Comparison of ENCODE assay signal across 8 mouse cellular contexts in the genomic region with DNA sequence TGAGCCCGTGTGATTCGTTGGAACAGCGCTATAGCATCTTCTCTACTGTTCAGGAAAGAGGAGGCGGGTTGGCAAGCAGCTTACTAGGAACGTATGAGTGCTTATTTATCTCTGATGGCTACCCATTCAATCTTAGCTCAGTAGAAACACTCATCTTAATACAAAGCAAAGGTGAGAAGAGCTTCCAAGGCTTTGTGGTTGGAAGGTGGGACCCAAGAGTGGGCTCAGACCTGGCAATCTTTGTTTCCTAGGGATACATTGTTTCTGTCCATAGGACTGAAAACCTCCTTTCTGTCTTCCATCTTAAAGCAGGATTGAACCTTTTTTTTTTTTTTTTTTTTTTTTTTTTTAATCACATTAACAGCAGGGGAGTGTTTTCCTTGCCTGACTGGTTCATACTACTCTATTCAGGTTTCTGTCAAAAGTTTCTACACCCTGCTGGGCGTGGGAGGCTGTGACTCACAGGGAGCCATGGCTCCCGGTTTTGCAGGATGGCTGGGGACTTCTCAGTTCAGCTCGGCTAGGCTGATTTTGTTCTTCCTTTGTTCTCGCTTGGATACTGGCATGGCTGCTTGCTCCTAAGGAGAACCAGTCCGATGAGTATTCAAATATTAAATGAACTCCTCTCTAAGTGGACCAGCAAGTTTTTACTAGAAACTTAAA.
DNase-seq lines count a peak whose midpoint lies in the region; ATAC-seq and TF ChIP-seq lines count a peak whose summit lies in the region.

No protein-coding gene starts in this region.

- 50% methylated on average over 10 of the region's 10 CpGs for WGBS in kidney, postnatal 0 days
- 49% methylated on average over 10 of the region's 10 CpGs for WGBS in embryonic facial prominence, embryonic 12.5 days
- WGBS in limb, embryonic 14.5 days = 60% methylated on average over 10 of the region's 10 CpGs

- TF ChIP-seq CTCF in kidney, postnatal 0 days (IDR thresholded peaks at IDR 0.05; ENCODE audit: low read depth) = no peak

- in situ Hi-C loops in ES-E14 (cut with MboI; ENCODE audit: low sequenced_read_pairs in 2 of 2, unreplicated experiment in 2 of 2) = no loop called here

- H3K4me2 ChIP-seq in kidney, postnatal 0 days (ENCODE audit: low read length) = no peak overlapping the region
- no peak overlapping the region for H3K4me2 ChIP-seq in embryonic facial prominence, embryonic 12.5 days (replicated peaks)
- H3K4me2 ChIP-seq in limb, embryonic 14.5 days (replicated peaks; ENCODE audit: low read depth, low read length, severe bottlenecking) = no peak overlapping the region

- H3K27me3 ChIP-seq in kidney, postnatal 0 days (ENCODE audit: insufficient read depth, low read length) = no peaks in the 10 kb centered on the region
- no peaks in the 10 kb centered on the region for H3K27me3 ChIP-seq in embryonic facial prominence, embryonic 12.5 days
- H3K27me3 ChIP-seq in limb, embryonic 14.5 days (ENCODE audit: control insufficient read depth, insufficient read depth, low read length) = no peaks in the 10 kb centered on the region

- peaks cover 3% of the 10 kb centered on the region; the same call in 1 of the 2 replicates for H3K4me1 ChIP-seq in kidney, postnatal 0 days (replicated peaks; ENCODE audit: insufficient read depth, low read length)
- peaks cover 0 to 4% of the 10 kb centered on the region in 2 experiments; a peak in 1 of 4 replicates for H3K4me1 ChIP-seq in ES-E14 (ENCODE audit: control insufficient read depth in 2 of 2, insufficient read depth in 2 of 2, low read length in 2 of 2, poor library complexity in 1 of 2)
- no peaks in the 10 kb centered on the region for H3K4me1 ChIP-seq in embryonic facial prominence, embryonic 12.5 days
- 0 out of 2 replicates have a peak, but pooled peaks cover 9% of the 10 kb centered on the region for H3K4me1 ChIP-seq in limb, embryonic 14.5 days (ENCODE audit: control insufficient read depth, insufficient read depth, low read length)

- H3K9me3 ChIP-seq in kidney, postnatal 0 days (replicated peaks; ENCODE audit: low read length) = no peaks in the 10 kb centered on the region
- no peaks in the 10 kb centered on the region for H3K9me3 ChIP-seq in ES-E14 (ENCODE audit: control insufficient read depth, insufficient read depth, low read depth, low read length)
- H3K9me3 ChIP-seq in embryonic facial prominence, embryonic 12.5 days = peaks cover 5% of the 10 kb centered on the region; the same call in 1 of the 2 replicates
- peaks cover 5% of the 10 kb centered on the region; the same call in 1 of the 2 replicates for H3K9me3 ChIP-seq in limb, embryonic 14.5 days (ENCODE audit: control insufficient read depth, low read length)

- peak overlapping the region; percentile 66; the same call in 1 of the 2 replicates for H3K27ac ChIP-seq in kidney, postnatal 0 days
- H3K27ac ChIP-seq in ES-E14 (ENCODE audit: insufficient read depth, low read depth, low read length, poor library complexity, severe bottlenecking) = no peak overlapping the region; the same call in 1 of the 2 replicates
- peak overlapping the region; percentile 36; the same call in 1 of the 2 replicates for H3K27ac ChIP-seq in embryonic facial prominence, embryonic 12.5 days
- H3K27ac ChIP-seq in limb, embryonic 14.5 days (replicated peaks; ENCODE audit: low read depth, low read length) = no peak overlapping the region

- no peak overlapping the region for H3K9ac ChIP-seq in kidney, postnatal 0 days (ENCODE audit: low read depth, low read length)
- no peak overlapping the region for H3K9ac ChIP-seq in ES-E14 (ENCODE audit: insufficient read depth, low read depth, low read length, poor library complexity, severe bottlenecking)
- H3K9ac ChIP-seq in embryonic facial prominence, embryonic 12.5 days = no peak overlapping the region
- no peak overlapping the region for H3K9ac ChIP-seq in limb, embryonic 14.5 days (ENCODE audit: low read depth, low read length, severe bottlenecking)

- H3K36me3 ChIP-seq in kidney, postnatal 0 days (ENCODE audit: insufficient read depth, low read length) = no peaks in the 10 kb centered on the region
- H3K36me3 ChIP-seq in ES-E14 (ENCODE audit: control insufficient read depth, insufficient read depth, low read length, poor library complexity, severe bottlenecking) = no peaks in the 10 kb centered on the region
- no peaks in the 10 kb centered on the region for H3K36me3 ChIP-seq in embryonic facial prominence, embryonic 12.5 days
- no peaks in the 10 kb centered on the region for H3K36me3 ChIP-seq in limb, embryonic 14.5 days (ENCODE audit: control insufficient read depth, insufficient read depth, low read length)

- peak; percentile 81; the same call in 1 of the 2 replicates for ATAC-seq in kidney, postnatal 0 days (replicated peaks; ENCODE audit: low FRiP score, low read depth)
- ATAC-seq in embryonic facial prominence, embryonic 12.5 days (ENCODE audit: insufficient number of reproducible peaks, insufficient read depth, low FRiP score, low TSS enrichment) = 0 out of 2 replicates have a peak, but pooled peaks have one; percentile 67
- ATAC-seq in limb, embryonic 14.5 days (ENCODE audit: low FRiP score, low read depth) = no peak; the same call in 1 of the 2 replicates

- DNase-seq in kidney, postnatal 0 days (ENCODE audit: low spot score) = peak; percentile 84
- DNase-seq in kidney, adult 9 months = no peak
- DNase-seq in ES-E14 (ENCODE audit: low read depth, low spot score) = no peak
- peak; percentile 38 for DNase-seq in limb, embryonic 14.5 days (ENCODE audit: low spot score)
- no peak for DNase-seq in spleen, postnatal 4 days (ENCODE audit: low spot score in 2 of 2)
- no peak for DNase-seq in thymus, postnatal 0 days (ENCODE audit: low spot score)
- DNase-seq in heart, postnatal 14 days = no peak

- H3K4me3 ChIP-seq in kidney, postnatal 0 days (replicated peaks; ENCODE audit: low read depth, low read length) = no peak overlapping the region
- no peak overlapping the region for H3K4me3 ChIP-seq in ES-E14 (ENCODE audit: insufficient read depth in 1 of 2, low read depth in 1 of 2, low read length in 2 of 2, poor library complexity in 1 of 2, severe bottlenecking in 1 of 2)
- H3K4me3 ChIP-seq in embryonic facial prominence, embryonic 12.5 days = no peak overlapping the region
- H3K4me3 ChIP-seq in limb, embryonic 14.5 days (replicated peaks; ENCODE audit: low read length) = no peak overlapping the region

- TF ChIP-seq POLR2A in limb, embryonic 14.5 days (IDR thresholded peaks at IDR 0.05; ENCODE audit: borderline replicate concordance, extremely low read depth, insufficient read depth, insufficient read length) = no peak

- intact Hi-C loops in heart, postnatal 14 days (cut with DNase I) = no loop called here

TF ChIP-seq in ES-E14, 5 proteins besides CTCF, POLR2A, EP300 and RAD21:
- TF ChIP-seq ZNF384 (IDR thresholded peaks at IDR 0.05; ENCODE audit: low read depth, low read length) (peak; percentile 89), ZC3H11A (IDR thresholded peaks at IDR 0.05; ENCODE audit: borderline replicate concordance, low read depth, low read length) (no peak), HCFC1 (IDR thresholded peaks at IDR 0.05; ENCODE audit: borderline replicate concordance, insufficient read depth, low read length) (no peak), MAFK (IDR thresholded peaks at IDR 0.05; ENCODE audit: insufficient read depth, low read depth, low read length) (no peak)

Comparison
In these comparisons a context has a peak if more than half of its experiments do, and no peak if none do; other contexts are left out.
1. DNase-seq: peak in kidney, postnatal 0 days (single experiment) and limb, embryonic 14.5 days (single experiment); none in kidney, adult 9 months (single experiment), ES-E14 (single experiment), spleen, postnatal 4 days (0 of 2), thymus, postnatal 0 days (single experiment) and heart, postnatal 14 days (0 of 2).
2. H3K27ac ChIP-seq: peak in kidney, postnatal 0 days (single experiment) and embryonic facial prominence, embryonic 12.5 days (single experiment); none in ES-E14 (single experiment) and limb, embryonic 14.5 days (single experiment).